Mouse (Mus musculus) kidney, adult 2 months (tissue): ENCODE results near the gene Aurkb. TPM values are rescaled to one million over a fixed set of nuclear protein-coding genes. Genes with fewer than 3 reads are reported as not detected.

ENCODE experiments used
- DNase-seq: peaks from one replicate; pipeline ENCODE4 v3.0.0; 2021
- H3K27ac ChIP-seq: fragments of 200-500 bp; 2 replicates; pipeline ENCODE4 v1.5.1; 2012; ENCODE audit warnings: low read depth, low read length, control low read depth, inconsistent platforms; ENCODE audit not compliant: insufficient read depth
- H3K27me3 ChIP-seq: fragments of 200-500 bp; replicated peaks from 2 replicates; pipeline ENCODE4 v1.6.1; 2012; ENCODE audit warnings: mild to moderate bottlenecking, moderate library complexity, low read length, inconsistent platforms; ENCODE audit not compliant: control insufficient read depth, insufficient read depth
- H3K36me3 ChIP-seq: fragments of 200-500 bp; 2 replicates; pipeline ENCODE4 v1.6.1; 2012; ENCODE audit warnings: mild to moderate bottlenecking, moderate library complexity, low read length, inconsistent platforms; ENCODE audit not compliant: control insufficient read depth, insufficient read depth
- H3K4me1 ChIP-seq: fragments of 200-500 bp; 2 replicates; pipeline ENCODE4 v1.6.1; 2011; ENCODE audit warnings: low read length; ENCODE audit not compliant: control insufficient read depth, insufficient read depth
- H3K4me3 ChIP-seq: fragments of 200-500 bp; 2 replicates; pipeline ENCODE4 v1.5.1; 2011; ENCODE audit warnings: mild to moderate bottlenecking, low read depth, low read length, control low read depth; ENCODE audit not compliant: insufficient read depth
- CTCF ChIP-seq: fragments of 200-500 bp; conservative IDR thresholded peaks from 2 replicates; pipeline ENCODE4 v1.5.1; 2011; ENCODE audit warnings: low read depth, mild to moderate bottlenecking, control low read depth, low read length, moderate library complexity, mixed read lengths; ENCODE audit not compliant: insufficient read depth, insufficient read length
- POLR2A ChIP-seq: fragments of 200-500 bp; IDR thresholded peaks from one replicate; pipeline ENCODE4 v1.6.1; 2011; ENCODE audit warnings: low read depth, low read length, control low read depth
- WGBS: fragments of 180-500 bp; shearing (Covaris S2); methylation state at CpG from one replicate; pipeline ENCODE4 v1.1.7; 2018; 5-methylcytosine and 5-hydroxymethylcytosine counted together
- polyA plus RNA-seq: library from polyadenylated mRNA; depleted of rRNA; stranded (reverse); fragments of >200 nt; gene quantifications from 2 replicates; pipeline ENCODE4 v1.2.3, GENCODE M21; 2012

The Aurkb gene
- polyA plus RNA-seq, 1 experiment: 1.7 TPM

- Histone ChIP-seq H3K4me1 (no peaks in the 10 kb centered on the region), H3K27me3 (no peaks in the 10 kb centered on the region), H3K4me3 (no peak overlapping the region), H3K36me3 (peaks cover 5% of the 10 kb centered on the region), H3K27ac (no peak overlapping the region)
- TF ChIP-seq POLR2A (no peak), CTCF (no peak)
- DNase-seq: no peak
- 92% methylated on average over 3 of the region's 3 CpGs for WGBS
Observed at GRCm38 (mm10) chr11:69026562-69026961, 18.9 kb upstream of the Aurkb start.

- TF ChIP-seq CTCF (peak; percentile 35; the same call in 1 of the 2 replicates), POLR2A (no peak)
- 64% methylated on average over 2 of the region's 2 CpGs for WGBS
- H3K36me3 ChIP-seq: peaks cover 5% of the 10 kb centered on the region
- no peak for DNase-seq
- no peaks in the 10 kb centered on the region for H3K4me1 ChIP-seq
- H3K27ac ChIP-seq: no peak overlapping the region
- H3K27me3 ChIP-seq: no peaks in the 10 kb centered on the region
- H3K4me3 ChIP-seq: no peak overlapping the region
Observed at GRCm38 (mm10) chr11:69028805-69029204, 16.6 kb upstream of the Aurkb start.

- no peaks in the 10 kb centered on the region for H3K36me3 ChIP-seq
- peaks cover 5% of the 10 kb centered on the region; the same call in 1 of the 2 replicates for H3K4me1 ChIP-seq
- no peak for TF ChIP-seq CTCF
- TF ChIP-seq POLR2A: no peak
- H3K4me3 ChIP-seq: no peak overlapping the region
- DNase-seq: no peak
- no peaks in the 10 kb centered on the region for H3K27me3 ChIP-seq
- 71% methylated on average over 9 of the region's 9 CpGs for WGBS
- H3K27ac ChIP-seq: no peak overlapping the region
Observed at GRCm38 (mm10) chr11:69033552-69033951, 11.9 kb upstream of the Aurkb start.

- H3K36me3 ChIP-seq: no peaks in the 10 kb centered on the region
- TF ChIP-seq CTCF (no peak), POLR2A (no peak)
- no peak overlapping the region for H3K27ac ChIP-seq
- H3K4me3 ChIP-seq: no peak overlapping the region
- 95% methylated on average over 3 of the region's 3 CpGs for WGBS
- peaks cover 5% of the 10 kb centered on the region; the same call in 1 of the 2 replicates for H3K4me1 ChIP-seq
- DNase-seq: no peak
- H3K27me3 ChIP-seq: no peaks in the 10 kb centered on the region
Observed at GRCm38 (mm10) chr11:69034585-69034984, 10.9 kb upstream of the Aurkb start.

DNA sequence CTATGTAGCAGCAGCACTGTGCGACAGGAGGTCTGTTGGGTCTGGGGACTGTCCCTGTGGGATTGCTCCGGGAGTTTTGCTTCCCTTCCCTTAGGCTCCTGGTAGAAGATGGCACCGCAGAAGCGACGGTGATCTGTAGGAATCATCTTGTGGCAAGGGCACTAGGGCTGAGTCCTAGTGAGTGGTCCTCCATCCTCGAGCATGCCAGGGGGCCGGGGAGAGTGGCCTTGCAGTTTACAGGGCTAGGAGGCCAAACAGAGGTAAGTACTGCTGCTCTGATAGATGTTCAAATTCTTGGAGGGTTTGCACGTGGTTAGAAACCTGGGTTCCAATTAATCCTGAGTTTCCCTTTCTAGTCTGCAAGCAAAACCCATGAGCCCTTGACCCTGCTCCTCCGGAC is 10.0 kb upstream of the Aurkb start:
- no peak for TF ChIP-seq CTCF
- no peak for TF ChIP-seq POLR2A
- Histone ChIP-seq H3K4me1 (peaks cover 5% of the 10 kb centered on the region; the same call in 1 of the 2 replicates), H3K36me3 (no peaks in the 10 kb centered on the region), H3K4me3 (no peak overlapping the region), H3K27ac (no peak overlapping the region), H3K27me3 (no peaks in the 10 kb centered on the region)
- no peak for DNase-seq
- WGBS: 88% methylated on average over 9 of the region's 9 CpGs

GRCm38 (mm10) chr11:69035849-69036248 is 9.6 kb upstream of the Aurkb start:
- Histone ChIP-seq H3K27ac (no peak overlapping the region), H3K36me3 (no peaks in the 10 kb centered on the region), H3K4me1 (peaks cover 5% of the 10 kb centered on the region; the same call in 1 of the 2 replicates), H3K27me3 (no peaks in the 10 kb centered on the region), H3K4me3 (0 out of 2 replicates have a peak overlapping the region, but pooled peaks have one; percentile 7)
- TF ChIP-seq POLR2A (no peak), CTCF (peak; percentile 89)
- 8% methylated on average over 8 of the region's 8 CpGs for WGBS
- DNase-seq: peak; percentile 96

DNA sequence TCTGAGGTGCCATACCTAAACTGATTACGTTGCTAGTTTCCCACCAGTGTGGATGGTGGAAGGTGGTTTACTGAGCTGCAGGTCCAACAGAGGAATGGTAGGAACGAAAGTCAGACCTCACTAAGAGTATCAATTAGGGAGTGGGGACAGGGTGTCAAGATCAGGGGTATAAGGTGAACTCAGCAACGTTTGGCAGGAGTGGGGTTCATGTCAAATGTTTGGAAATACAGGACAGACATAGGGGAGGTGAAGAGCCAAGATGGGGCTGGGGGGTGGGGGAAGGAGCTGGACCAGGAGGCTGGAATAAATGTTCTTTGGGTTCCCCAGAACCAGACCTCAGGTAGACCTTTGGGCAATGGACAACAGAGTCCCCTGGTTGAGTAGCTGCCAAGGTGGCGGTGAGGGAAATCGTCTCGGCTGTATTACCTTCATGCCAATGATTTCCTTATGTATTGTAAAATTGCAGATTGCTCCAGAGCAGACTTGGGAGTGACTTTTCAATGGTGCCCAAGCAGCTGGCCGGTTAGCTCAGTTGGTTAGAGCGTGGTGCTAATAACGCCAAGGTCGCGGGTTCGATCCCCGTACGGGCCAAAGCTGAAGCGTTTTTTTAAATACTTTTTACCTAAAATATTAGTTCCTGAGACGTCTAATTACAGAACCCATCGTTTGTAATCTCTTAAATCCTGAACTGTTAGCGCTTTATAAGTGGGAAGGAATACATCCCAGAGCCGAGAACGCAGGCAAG is 8.8 kb upstream of the Aurkb start:
- H3K36me3 ChIP-seq: no peaks in the 10 kb centered on the region
- H3K4me3 ChIP-seq: peak overlapping the region; percentile 71
- TF ChIP-seq POLR2A: no peak
- no peak for TF ChIP-seq CTCF
- H3K27me3 ChIP-seq: no peaks in the 10 kb centered on the region
- WGBS: 13% methylated on average over 20 of the region's 20 CpGs
- DNase-seq: peak; percentile 94
- peak overlapping the region; percentile 10; the same call in 1 of the 2 replicates for H3K27ac ChIP-seq
- H3K4me1 ChIP-seq: peaks cover 5% of the 10 kb centered on the region; the same call in 1 of the 2 replicates
